Mouse (Mus musculus) ES-Bruce4 (cell line): Measurements from ENCODE around the gene Kcnd3.

Experiments
- CTCF ChIP-seq: IDR thresholded peaks from one replicate; pipeline ENCODE4 v1.8.1; 2011; ENCODE audit warnings: low read depth, low read length
- EP300 ChIP-seq: IDR thresholded peaks from 2 replicates; pipeline ENCODE4 v1.6.1; 2011; ENCODE audit warnings: low read depth, low read length; ENCODE audit not compliant: insufficient read depth
- POLR2A ChIP-seq: IDR thresholded peaks from one replicate; pipeline ENCODE4 v1.8.1; 2011; ENCODE audit warnings: low read length; ENCODE audit not compliant: insufficient read depth

GRCm38 (mm10) chr3:105666996-105667523, 214.9 kb downstream of the Kcnd3 start:
- TF ChIP-seq POLR2A (no peak), CTCF (no peak), EP300 (no peak)
